Mouse (Mus musculus): ENCODE results near the gene Aar2. TPM values are rescaled to one million over a fixed set of nuclear protein-coding genes. Genes with fewer than 3 reads are reported as not detected.

Gene Aar2
- 6.3 and 6.5 TPM in 2 replicates for polyA plus RNA-seq (2012; rRNA removed)

DNA sequence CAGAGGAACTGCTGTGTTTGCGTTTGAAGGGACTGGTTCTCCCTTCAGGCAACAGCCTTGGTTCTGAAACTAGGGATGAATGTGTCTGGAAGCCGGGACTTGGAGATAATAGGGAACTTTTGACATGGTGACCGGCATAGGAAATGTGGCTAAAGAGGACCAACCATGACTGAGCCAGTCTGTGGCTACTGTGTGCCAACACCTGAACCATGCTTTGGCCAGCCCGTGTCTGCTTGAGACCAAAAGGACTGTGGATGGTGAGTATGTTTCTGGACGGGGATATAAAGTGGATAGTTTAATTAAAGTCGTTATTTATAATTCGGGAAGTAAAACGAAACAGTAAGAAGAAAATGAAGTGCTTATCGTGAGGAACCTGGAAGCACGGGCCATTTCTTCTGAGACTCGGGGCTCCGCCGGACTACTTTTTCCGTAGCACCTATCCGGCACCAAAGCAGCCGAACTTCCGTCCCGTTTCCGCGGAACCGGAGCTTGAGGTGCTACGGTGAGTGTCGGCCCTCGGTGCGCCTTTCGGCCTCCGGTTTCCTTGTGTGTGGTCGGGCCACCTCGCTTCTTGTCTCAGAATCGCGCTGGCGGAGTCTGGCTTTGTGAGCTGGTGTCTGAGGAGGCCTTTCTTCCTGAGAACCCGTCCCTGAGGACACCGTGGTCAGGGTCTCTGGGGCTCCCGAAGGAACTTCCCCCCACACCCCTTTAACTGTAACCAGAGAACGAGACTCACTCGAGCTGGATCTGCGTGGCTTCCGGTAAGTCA lies at the start of gene Aar2:
TSS of gene Aar2 (plus strand) at position 462 of the 769 bp plus-strand sequence.

DNA sequence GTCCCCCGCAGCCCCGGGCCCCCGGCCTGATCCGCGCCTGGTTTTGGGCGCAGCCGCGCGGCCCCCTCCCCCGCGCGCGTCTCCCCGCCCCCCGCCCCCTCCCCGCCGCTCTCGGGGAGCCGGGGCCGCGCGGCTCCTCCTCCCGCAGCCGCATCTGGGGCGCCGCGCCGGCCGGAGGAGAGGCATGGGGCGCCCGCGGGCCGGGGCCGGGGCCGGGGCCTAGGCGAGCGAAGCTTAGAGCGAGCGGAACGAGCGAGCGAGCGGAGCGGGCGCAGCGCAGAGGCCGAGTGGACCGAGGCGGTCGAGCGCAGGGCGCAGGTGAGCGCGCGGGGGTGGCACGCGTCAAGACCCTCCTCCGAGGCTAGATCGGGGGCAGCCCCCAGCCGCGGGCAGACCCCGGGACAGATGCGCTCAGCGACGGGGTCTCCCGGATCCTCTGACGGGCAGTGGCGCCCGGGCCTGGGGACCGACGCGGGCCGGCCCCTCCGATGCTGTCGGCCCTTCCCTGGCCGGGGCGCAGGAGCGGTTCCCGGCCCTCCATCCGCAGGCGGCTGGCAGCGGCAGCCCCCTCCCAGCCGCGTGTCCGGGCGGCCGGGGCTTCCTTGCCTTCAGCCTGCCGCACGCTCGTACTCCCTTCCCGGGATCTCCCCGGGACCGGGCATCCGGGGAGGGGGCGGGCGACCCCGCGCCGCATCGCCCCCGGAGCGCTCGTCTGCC lies 66.3 kb downstream of the Aar2 start, which contains the start of gene Dlgap4:
TSS of gene Dlgap4 (plus strand) at position 165 of the 717 bp plus-strand sequence.

Other genes starting within 250 kb of the Aar2 start
- gene Cnbd2, start 235.3 kb upstream of the Aar2 start, polyA plus RNA-seq (2012; rRNA removed): 0.47 and 0.53 TPM in 2 replicates
- gene Scand1, start 234.9 kb upstream of the Aar2 start, polyA plus RNA-seq (2012; rRNA removed): 43.8 and 49.5 TPM in 2 replicates
- gene Epb41l1, start 126.7 kb upstream of the Aar2 start, polyA plus RNA-seq (2012; rRNA removed): 2.8 and 3.2 TPM in 2 replicates
- gene Dlgap4, start 66.1 kb downstream of the Aar2 start, polyA plus RNA-seq (2012; rRNA removed): 9.9 and 10.1 TPM in 2 replicates
- gene Myl9, start 227.8 kb downstream of the Aar2 start, polyA plus RNA-seq (2012; rRNA removed): 31.4 and 33.8 TPM in 2 replicates